Mouse (Mus musculus) small intestine, adult 2 months (tissue): ENCODE data around the gene Nell1. TPM values are rescaled to one million over a fixed set of nuclear protein-coding genes. Genes with fewer than 3 reads are reported as not detected.

ENCODE experiments used
- H3K27ac ChIP-seq: fragments of 200-500 bp; 2 replicates; pipeline ENCODE4 v1.5.1; 2012; ENCODE audit warnings: low read depth, low read length, control low read depth, inconsistent platforms; ENCODE audit not compliant: insufficient read depth
- H3K27me3 ChIP-seq: fragments of 200-500 bp; 2 replicates; pipeline ENCODE4 v1.6.1; 2012; ENCODE audit warnings: mild to moderate bottlenecking, moderate library complexity, low read length, inconsistent platforms; ENCODE audit not compliant: control insufficient read depth, insufficient read depth
- H3K36me3 ChIP-seq: fragments of 200-500 bp; 2 replicates; pipeline ENCODE4 v1.6.1; 2012; ENCODE audit warnings: mild to moderate bottlenecking, low read length, control low read depth, inconsistent platforms; ENCODE audit not compliant: control insufficient read depth, insufficient read depth
- H3K4me1 ChIP-seq: fragments of 200-500 bp; 2 replicates; pipeline ENCODE4 v1.6.1; 2012; ENCODE audit warnings: low read length, inconsistent platforms, mixed read lengths; ENCODE audit not compliant: control insufficient read depth, insufficient read depth, insufficient read length
- H3K4me3 ChIP-seq: fragments of 200-500 bp; 2 replicates; pipeline ENCODE4 v1.5.1; 2012; ENCODE audit warnings: low read depth, mild to moderate bottlenecking, control low read depth, inconsistent platforms, low read length, moderate library complexity
- CTCF ChIP-seq: fragments of 200-500 bp; IDR thresholded peaks from 2 replicates; pipeline ENCODE4 v1.5.1; 2012; ENCODE audit warnings: low read depth, mild to moderate bottlenecking, control low read depth, inconsistent platforms, low read length, moderate library complexity, mixed read lengths; ENCODE audit not compliant: insufficient replicate concordance, insufficient read length; ENCODE audit errors: extremely low read depth
- POLR2A ChIP-seq: fragments of 200-500 bp; IDR thresholded peaks from 2 replicates; pipeline ENCODE4 v1.6.1; 2012; ENCODE audit warnings: low read depth, mild to moderate bottlenecking, control low read depth, inconsistent platforms, low read length, moderate library complexity
- WGBS: fragments of 180-500 bp; shearing (Covaris S2); methylation state at CpG from one replicate; pipeline ENCODE4 v1.1.7; 2018; 5-methylcytosine and 5-hydroxymethylcytosine counted together
- polyA plus RNA-seq: library from polyadenylated mRNA; depleted of rRNA; stranded (reverse); fragments of >200 nt; gene quantifications from 2 replicates; pipeline ENCODE4 v1.2.3, GENCODE M21; 2012

The Nell1 gene
- polyA plus RNA-seq, 1 experiment, result 0.32 TPM

DNA sequence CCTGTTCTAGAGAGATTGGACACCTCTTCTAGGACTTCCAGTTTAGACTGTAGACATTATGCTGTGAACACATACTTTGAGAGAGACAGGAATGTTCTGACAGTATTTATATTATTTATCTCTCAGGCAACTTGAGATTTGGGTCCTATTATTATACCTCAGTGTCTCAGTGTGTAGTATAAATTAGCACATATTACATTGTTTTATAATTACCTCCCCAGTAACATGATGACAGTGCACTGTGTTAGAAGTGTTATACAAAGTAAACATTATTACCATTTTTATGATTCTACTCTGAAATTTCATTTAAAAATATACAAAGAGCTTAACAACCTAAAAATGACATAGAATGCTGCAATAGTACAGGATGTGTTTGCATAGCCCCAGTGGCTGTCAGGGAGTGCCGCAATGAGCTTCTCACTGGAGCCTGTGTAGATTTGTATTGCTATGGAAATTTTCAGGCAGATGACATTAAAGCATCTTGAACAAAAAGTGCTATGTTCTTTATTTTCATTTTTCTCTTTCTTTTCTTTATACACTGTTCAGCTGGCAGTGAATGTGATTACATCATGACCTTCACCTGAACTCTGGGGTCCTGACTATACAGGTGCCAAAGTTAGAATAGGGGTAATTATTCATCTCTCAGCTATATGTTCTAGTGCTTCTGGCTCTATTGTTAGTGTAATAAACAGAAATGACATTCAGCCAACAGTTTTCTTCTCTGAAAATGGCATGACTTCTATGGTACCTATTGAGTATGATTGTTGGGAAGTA, 447.9 kb downstream of the Nell1 start:
- TF ChIP-seq POLR2A, result no peak
- no peaks in the 10 kb centered on the region for H3K36me3 ChIP-seq
- no peaks in the 10 kb centered on the region for H3K27me3 ChIP-seq
- no peak overlapping the region for H3K27ac ChIP-seq
- no peaks in the 10 kb centered on the region for H3K4me1 ChIP-seq
- H3K4me3 ChIP-seq, result no peak overlapping the region
- WGBS, result 70% methylated on average over 1 of the region's 1 CpGs

- 41% methylated on average over 5 of the region's 5 CpGs for WGBS
- no peaks in the 10 kb centered on the region for H3K36me3 ChIP-seq
- no peak overlapping the region for H3K4me3 ChIP-seq
- no peak for TF ChIP-seq POLR2A
- TF ChIP-seq CTCF, result no peak
- no peak overlapping the region for H3K27ac ChIP-seq
- H3K4me1 ChIP-seq, result no peaks in the 10 kb centered on the region
- H3K27me3 ChIP-seq, result no peaks in the 10 kb centered on the region
These were observed 455.1 kb downstream of the Nell1 start for GRCm38 (mm10) chr7:50429725-50430124.

GRCm38 (mm10) chr7:50441237-50441636, 466.6 kb downstream of the Nell1 start:
- no peak overlapping the region for H3K4me3 ChIP-seq

GRCm38 (mm10) chr7:50447316-50447715, 472.7 kb downstream of the Nell1 start:
- Histone ChIP-seq H3K4me1 (no peaks in the 10 kb centered on the region), H3K27ac (no peak overlapping the region), H3K27me3 (no peaks in the 10 kb centered on the region), H3K36me3 (no peaks in the 10 kb centered on the region), H3K4me3 (no peak overlapping the region)
- TF ChIP-seq POLR2A (no peak), CTCF (no peak)
- whole genome bisulfite sequencing, result 82% methylated on average over 4 of the region's 4 CpGs

More at GRCm38 (mm10) chr7:50441237-50441636, 466.6 kb downstream of the Nell1 start:
- H3K27ac ChIP-seq, result no peak overlapping the region
- no peaks in the 10 kb centered on the region for H3K4me1 ChIP-seq
- H3K36me3 ChIP-seq, result no peaks in the 10 kb centered on the region
- H3K27me3 ChIP-seq, result no peaks in the 10 kb centered on the region
- TF ChIP-seq CTCF, result no peak
- TF ChIP-seq POLR2A, result no peak

DNA sequence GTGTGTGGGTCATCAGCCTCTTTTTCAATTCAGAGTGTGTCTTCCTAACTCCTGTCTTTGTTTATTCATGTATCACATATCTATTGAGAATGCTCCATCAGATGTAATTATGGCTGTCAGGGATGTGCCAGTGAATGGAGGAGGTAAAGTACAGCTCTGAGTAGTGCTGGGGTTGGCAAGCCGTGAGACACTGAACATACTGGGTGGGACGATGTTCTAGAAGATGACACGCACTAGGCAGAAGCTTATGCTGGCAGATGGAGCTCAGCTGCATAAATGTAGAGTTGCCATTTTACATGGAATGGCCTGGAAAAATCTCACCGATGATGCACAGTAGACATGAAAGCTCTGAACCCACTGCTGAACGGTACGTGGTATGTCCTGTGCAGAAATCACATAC, 493.1 kb downstream of the Nell1 start:
- Histone ChIP-seq H3K36me3 (no peaks in the 10 kb centered on the region), H3K27ac (no peak overlapping the region), H3K4me1 (no peaks in the 10 kb centered on the region), H3K27me3 (no peaks in the 10 kb centered on the region), H3K4me3 (no peak overlapping the region)
- WGBS, result 92% methylated on average over 6 of the region's 6 CpGs
- TF ChIP-seq CTCF, result no peak
- TF ChIP-seq POLR2A, result no peak

GRCm38 (mm10) chr7:50470555-50470954, 495.9 kb downstream of the Nell1 start:
- Histone ChIP-seq H3K27me3 (no peaks in the 10 kb centered on the region), H3K27ac (no peak overlapping the region), H3K4me1 (no peaks in the 10 kb centered on the region), H3K36me3 (no peaks in the 10 kb centered on the region), H3K4me3 (no peak overlapping the region)
- TF ChIP-seq CTCF (no peak), POLR2A (no peak)
- 78% methylated on average over 3 of the region's 3 CpGs for WGBS

DNA sequence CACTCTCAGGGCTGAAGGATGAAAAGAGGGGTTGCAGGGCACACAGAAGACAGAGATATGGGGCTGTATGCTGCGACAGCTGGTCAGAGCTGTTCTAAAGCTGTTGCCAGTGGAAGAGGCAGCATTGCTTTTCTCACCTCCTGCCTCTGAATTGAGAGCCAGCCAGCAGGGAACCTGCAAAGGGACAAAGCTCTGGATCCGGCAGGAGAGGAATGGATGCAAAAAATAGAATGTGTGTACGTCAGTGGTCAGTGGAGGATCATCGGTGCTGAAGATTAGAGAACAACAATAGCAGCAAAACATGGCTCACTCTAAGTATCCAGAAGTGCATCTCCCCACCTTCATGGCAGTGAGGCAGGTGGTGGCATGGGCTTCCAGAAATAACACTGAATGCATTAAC, 507.3 kb downstream of the Nell1 start:
- H3K4me1 ChIP-seq, result no peaks in the 10 kb centered on the region
- no peak overlapping the region for H3K27ac ChIP-seq
- 75% methylated on average over 4 of the region's 4 CpGs for WGBS

More for the DNA sequence above, 507.3 kb downstream of the Nell1 start:
- no peaks in the 10 kb centered on the region for H3K27me3 ChIP-seq
- H3K36me3 ChIP-seq, result no peaks in the 10 kb centered on the region
- TF ChIP-seq POLR2A (no peak), CTCF (no peak)
- H3K4me3 ChIP-seq, result no peak overlapping the region
